Mouse (Mus musculus) cerebellum, adult 2 months (tissue): ENCODE data around the gene Med16. TPM values are rescaled to one million over a fixed set of nuclear protein-coding genes. Genes with fewer than 3 reads are reported as not detected.

Source experiments
- DNase-seq, 2 experiments: peaks; one replicate each; pipeline ENCODE4 v3.0.0; 2021
- H3K27ac ChIP-seq: fragments of 200-500 bp; 2 replicates; pipeline ENCODE4 v1.5.1; 2012; ENCODE audit warnings: low read length, control low read depth, inconsistent platforms; ENCODE audit not compliant: insufficient read depth
- H3K27me3 ChIP-seq: fragments of 200-500 bp; 2 replicates; pipeline ENCODE4 v1.6.1; 2012; ENCODE audit warnings: inconsistent platforms, mild to moderate bottlenecking, low read length, moderate library complexity; ENCODE audit not compliant: control insufficient read depth, insufficient read depth
- H3K4me1 ChIP-seq: fragments of 200-500 bp; 2 replicates; pipeline ENCODE4 v1.6.1; 2011; ENCODE audit warnings: low read length; ENCODE audit not compliant: control insufficient read depth, insufficient read depth
- H3K4me3 ChIP-seq: fragments of 200-500 bp; replicated peaks from 2 replicates; pipeline ENCODE3; 2011; ENCODE audit warnings: mild to moderate bottlenecking, low read depth, low read length, control low read depth; ENCODE audit not compliant: insufficient read depth
- CTCF ChIP-seq: fragments of 200-500 bp; IDR thresholded peaks from 2 replicates; pipeline ENCODE4 v1.5.1; 2011; ENCODE audit warnings: low read depth, mild to moderate bottlenecking, control low read depth, low read length, moderate library complexity, borderline replicate concordance; ENCODE audit not compliant: insufficient read depth
- POLR2A ChIP-seq: fragments of 200-500 bp; IDR thresholded peaks from 2 replicates; pipeline ENCODE4 v1.6.1; 2011; ENCODE audit warnings: low read length, control low read depth, borderline replicate concordance; ENCODE audit not compliant: insufficient read depth
- WGBS: fragments of 180-500 bp; shearing (Covaris S2); methylation state at CpG from one replicate; pipeline ENCODE4 v1.1.7; 2018; 5-methylcytosine and 5-hydroxymethylcytosine counted together
- polyA plus RNA-seq: library from polyadenylated mRNA; depleted of rRNA; stranded (reverse); fragments of >200 nt; gene quantifications from 2 replicates; pipeline ENCODE4 v1.2.3, GENCODE M21; 2012

Med16 gene
- polyA plus RNA-seq, 1 experiment, result 46.5 TPM

GRCm38 (mm10) chr10:79928907-79929701 lies 20.4 kb upstream of the Med16 start:
- TF ChIP-seq CTCF (no peak), POLR2A (no peak)
- DNase-seq, result no peak
- Histone ChIP-seq H3K27me3 (no peaks in the 10 kb centered on the region), H3K4me1 (peaks cover 54% of the 10 kb centered on the region), H3K27ac (no peak overlapping the region), H3K4me3 (peak overlapping the region; percentile 4)
- 39% methylated on average over 9 of the region's 9 CpGs for WGBS

- 2% methylated on average over 29 of the region's 29 CpGs for WGBS
- peak in 1 of 2 experiments; percentile 41 for DNase-seq
- H3K27ac ChIP-seq, result peak overlapping the region; percentile 11; the same call in 1 of the 2 replicates
- peaks cover 45% of the 10 kb centered on the region for H3K4me1 ChIP-seq
- peak overlapping the region; percentile 67 for H3K4me3 ChIP-seq
- no peaks in the 10 kb centered on the region for H3K27me3 ChIP-seq
- TF ChIP-seq CTCF (no peak), POLR2A (no peak)
These were observed 19.4 kb upstream of the Med16 start for GRCm38 (mm10) chr10:79928030-79928694.

DNA sequence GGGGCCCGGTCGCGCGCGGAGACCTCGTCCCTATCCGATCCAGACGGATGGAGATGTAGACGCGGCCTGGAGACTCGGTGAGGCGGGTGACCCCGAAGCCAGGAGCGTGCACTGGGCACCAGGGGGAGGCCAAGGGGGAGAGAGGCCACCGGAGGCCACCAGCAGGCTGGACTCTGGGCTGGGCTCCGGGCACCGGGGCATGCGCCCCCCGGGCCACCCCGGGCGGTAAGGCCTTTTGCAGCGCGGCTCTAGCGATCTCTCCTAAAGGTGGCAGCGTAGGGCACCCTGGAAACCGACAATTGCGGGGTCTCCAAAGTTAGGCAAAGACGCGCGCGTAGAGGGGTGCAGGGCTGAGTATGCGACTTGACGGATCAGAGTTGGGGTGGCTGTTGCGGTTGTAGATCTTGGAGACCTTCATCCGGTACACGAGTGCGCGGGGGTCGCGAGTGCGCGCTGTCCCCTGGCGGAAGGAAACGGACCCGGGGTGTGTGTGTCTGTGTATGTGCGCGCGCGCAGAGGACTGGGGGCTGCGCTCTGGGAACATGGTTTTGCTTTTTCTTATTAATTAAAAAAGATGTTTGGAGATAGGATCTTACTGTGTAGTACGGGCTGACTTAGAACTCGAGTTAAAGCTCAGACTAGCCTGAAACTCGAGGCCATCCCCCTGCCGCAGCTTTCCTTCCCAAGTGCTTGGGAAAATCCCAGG lies 18.8 kb upstream of the Med16 start:
- peak overlapping the region; percentile 11 for H3K27ac ChIP-seq
- peak overlapping the region; percentile 67 for H3K4me3 ChIP-seq
- DNase-seq, result peak; percentile 63 to 73
- no peaks in the 10 kb centered on the region for H3K27me3 ChIP-seq
- under 1% methylated on average over 54 of the region's 54 CpGs for WGBS
- H3K4me1 ChIP-seq, result peaks cover 38% of the 10 kb centered on the region
- no peak for TF ChIP-seq POLR2A
- no peak for TF ChIP-seq CTCF

DNA sequence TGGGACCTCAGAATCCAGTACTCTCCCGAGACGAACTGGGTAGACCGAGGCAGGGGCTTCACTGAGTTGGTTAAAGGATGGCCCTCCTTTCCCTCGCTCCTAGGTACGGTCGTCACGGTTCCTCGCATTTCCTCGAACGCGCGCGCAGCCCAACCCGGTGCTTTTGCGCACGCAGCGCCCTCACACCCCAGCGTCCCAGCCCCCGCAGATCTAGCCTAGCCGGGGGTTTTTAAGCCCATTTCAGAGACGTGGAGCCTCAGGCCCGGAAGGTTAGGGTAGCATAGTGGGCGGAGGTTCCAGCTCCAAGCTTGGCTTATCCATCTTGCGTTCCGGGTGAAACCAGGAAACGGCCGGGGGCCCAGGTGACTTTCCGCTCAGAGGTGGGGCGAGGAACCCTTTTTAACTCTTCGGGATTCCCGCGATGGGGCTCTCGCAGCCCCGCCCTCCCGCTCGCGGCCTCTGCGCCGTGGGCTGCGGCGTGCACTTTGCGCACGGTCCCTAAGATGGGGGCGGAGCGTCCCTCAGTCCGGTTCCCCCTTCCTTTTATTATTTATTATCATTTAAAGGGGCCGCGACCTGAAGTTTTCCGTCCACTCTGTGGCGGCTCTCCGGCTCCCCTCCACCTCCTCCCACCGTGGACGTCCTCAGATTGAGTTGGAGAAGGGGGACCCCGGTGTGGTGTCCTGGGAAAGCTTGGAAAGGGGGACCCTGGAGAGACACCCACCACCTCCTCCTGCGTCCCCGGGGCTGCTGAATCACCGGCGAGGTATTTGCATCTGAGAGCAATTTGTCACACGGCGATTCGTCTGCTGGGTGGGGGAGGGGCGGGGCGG lies 18.0 kb upstream of the Med16 start, which contains the start of gene Arid3a:
Gene Arid3a, plus strand, starts transcription at position 553 of the 833 bp plus-strand sequence.
- WGBS, result under 1% methylated on average over 63 of the region's 63 CpGs

DNA sequence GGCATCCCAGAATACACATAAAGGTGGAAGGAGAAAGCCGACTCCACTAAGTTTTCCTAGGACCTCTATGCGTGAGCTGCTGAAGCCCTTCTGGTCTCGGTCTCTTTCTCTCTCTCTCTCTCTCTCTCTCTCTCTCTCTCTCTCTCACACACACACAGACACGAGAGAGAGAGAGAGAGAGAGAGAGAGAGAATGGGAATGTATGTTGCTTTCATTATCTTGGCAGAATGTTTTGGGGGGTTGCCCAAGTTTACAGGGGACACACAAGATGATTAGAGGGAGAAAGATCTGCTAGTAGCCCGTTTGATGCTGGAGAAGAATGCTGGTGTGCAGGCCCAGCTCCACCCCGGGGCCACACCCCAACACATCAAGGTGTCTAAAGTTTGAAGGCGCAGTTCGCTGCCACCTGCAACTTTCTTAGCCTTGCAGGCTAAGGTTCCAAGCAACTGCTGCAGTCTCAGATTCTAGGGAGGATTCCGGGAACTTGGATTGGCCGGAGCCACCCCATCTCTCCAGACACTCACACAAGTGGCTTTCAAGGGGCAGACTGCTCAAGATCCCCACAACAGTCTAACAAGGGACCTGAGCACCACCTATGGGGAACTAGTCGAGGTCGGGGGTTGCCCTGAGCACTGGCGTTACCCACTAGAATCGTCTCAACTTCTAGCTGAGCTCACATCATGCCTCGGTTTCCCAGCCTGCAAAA lies 17.2 kb upstream of the Med16 start:
- H3K27ac ChIP-seq, result peak overlapping the region; percentile 72
- TF ChIP-seq POLR2A (no peak), CTCF (no peak)
- H3K4me3 ChIP-seq, result peak overlapping the region; percentile 67
- H3K27me3 ChIP-seq, result no peaks in the 10 kb centered on the region
- H3K4me1 ChIP-seq, result peaks cover 23% of the 10 kb centered on the region
- 7% methylated on average over 15 of the region's 15 CpGs for WGBS
- DNase-seq, result no peak

More for the DNA sequence above, 18.0 kb upstream of the Med16 start, which contains the start of gene Arid3a:
- no peak for TF ChIP-seq POLR2A
- no peak for TF ChIP-seq CTCF
- peak within 1 kb of the TSS; percentile 67 for H3K4me3 ChIP-seq
- H3K27me3 ChIP-seq, result no peaks in the 10 kb centered on the region
- H3K27ac ChIP-seq, result peak within 1 kb of the TSS; percentile 74
- H3K4me1 ChIP-seq, result peaks cover 30% of the 10 kb centered on the region
- DNase-seq, result peak; percentile 90 to 92

- H3K4me1 ChIP-seq, result peaks cover 24% of the 10 kb centered on the region
- H3K27ac ChIP-seq, result no peak overlapping the region
These were observed 16.5 kb upstream of the Med16 start for GRCm38 (mm10) chr10:79924998-79925784.

GRCm38 (mm10) chr10:79921572-79921971 lies 12.8 kb upstream of the Med16 start:
- WGBS, result 7% methylated on average over 34 of the region's 34 CpGs
- H3K4me1 ChIP-seq, result peaks cover 12% of the 10 kb centered on the region; the same call in 1 of the 2 replicates

More at GRCm38 (mm10) chr10:79924998-79925784, 16.5 kb upstream of the Med16 start:
- 8% methylated on average over 29 of the region's 29 CpGs for WGBS
- TF ChIP-seq CTCF (peak; percentile 99), POLR2A (no peak)
- Histone ChIP-seq H3K27me3 (no peaks in the 10 kb centered on the region), H3K4me3 (no peak overlapping the region)
- DNase-seq, result peak; percentile 90 to 97

More at GRCm38 (mm10) chr10:79921572-79921971, 12.8 kb upstream of the Med16 start:
- TF ChIP-seq CTCF (no peak), POLR2A (no peak)
- H3K27me3 ChIP-seq, result no peaks in the 10 kb centered on the region
- H3K27ac ChIP-seq, result no peak overlapping the region
- H3K4me3 ChIP-seq, result peak overlapping the region; percentile 49
- peak in 1 of 2 experiments; percentile 58 for DNase-seq
